Mouse (Mus musculus) CH12.LX (cell line): Measurements from ENCODE around the gene Fndc5. TPM values are rescaled to one million over a fixed set of nuclear protein-coding genes. Genes with fewer than 3 reads are reported as not detected.

Experiments used
- DNase-seq: peaks from one replicate; pipeline ENCODE4 v3.0.0-alpha.2; 2013; ENCODE audit errors: extremely low read depth
- H3K27ac ChIP-seq: 2 replicates; pipeline ENCODE4 v1.5.1; 2012; ENCODE audit warnings: low read depth, mild to moderate bottlenecking, control low read depth, moderate library complexity; ENCODE audit not compliant: insufficient read depth
- H3K27me3 ChIP-seq: replicated peaks from 2 replicates; pipeline ENCODE3; 2012; ENCODE audit warnings: inconsistent platforms
- H3K36me3 ChIP-seq, 2 experiments: replicated peaks in 1 of 2; 2 replicates each; pipeline versions ENCODE3 to v1.6.1; 2012; ENCODE audit warnings: inconsistent platforms in 1 of 2, low read length in 1 of 2, mild to moderate bottlenecking in 1 of 2, mixed read lengths in 1 of 2, moderate library complexity in 1 of 2; ENCODE audit not compliant: control insufficient read depth in 1 of 2, insufficient read depth in 1 of 2
- H3K4me1 ChIP-seq, 2 experiments: 2 replicates each; pipeline ENCODE4 v1.6.1; 2012; ENCODE audit warnings: inconsistent platforms in 1 of 2, moderate library complexity in 1 of 2; ENCODE audit not compliant: insufficient read depth in 2 of 2, control insufficient read depth in 1 of 2
- H3K4me2 ChIP-seq: 2 replicates; pipeline ENCODE4 v1.6.1; 2012; ENCODE audit warnings: low read depth, mild to moderate bottlenecking, control low read depth; ENCODE audit not compliant: poor library complexity, insufficient read depth, severe bottlenecking
- H3K4me3 ChIP-seq, 3 experiments: fragments of 150-350 bp in 1 of 3; sonication (generic) in 1 of 3; replicated peaks in 1 of 3; 2 replicates each; pipeline versions ENCODE3 to v1.5.1; 2011 to 2012; ENCODE audit warnings: low read depth in 2 of 3, low read length in 2 of 3, mild to moderate bottlenecking in 2 of 3, moderate library complexity in 2 of 3, control low read depth in 1 of 3, improper control_type of control experiment in 1 of 3, inconsistent platforms in 1 of 3, mixed read lengths in 1 of 3; ENCODE audit not compliant: poor library complexity in 1 of 3
- H3K79me2 ChIP-seq: replicated peaks from 2 replicates; pipeline ENCODE4 v1.6.1; 2012; ENCODE audit warnings: mild to moderate bottlenecking, moderate library complexity; ENCODE audit not compliant: control insufficient read depth, poor library complexity, insufficient read depth, severe bottlenecking; ENCODE audit errors: extremely low read depth
- H3K9ac ChIP-seq: 2 replicates; pipeline ENCODE4 v1.6.1; 2012; ENCODE audit warnings: low read depth, mild to moderate bottlenecking, control low read depth, moderate library complexity; ENCODE audit not compliant: insufficient read depth
- H3K9me3 ChIP-seq: replicated peaks from 2 replicates; pipeline ENCODE3; 2012; ENCODE audit warnings: low read length, inconsistent platforms, mixed read lengths
- CHD2 ChIP-seq: IDR thresholded peaks from 2 replicates; pipeline ENCODE4 v1.6.1; 2011; ENCODE audit warnings: low read length, improper control_type of control experiment
- CTCF ChIP-seq, 2 experiments: IDR thresholded peaks in 1 of 2; conservative IDR thresholded peaks in 1 of 2; 2 replicates each; pipeline ENCODE4 v1.5.1; 2011 to 2012; ENCODE audit warnings: low read depth in 2 of 2, low read length in 2 of 2, improper control_type of control experiment in 1 of 2, inconsistent platforms in 1 of 2, mild to moderate bottlenecking in 1 of 2, moderate library complexity in 1 of 2
- E2F4 ChIP-seq: IDR thresholded peaks from 2 replicates; pipeline ENCODE4 v1.6.1; 2011; ENCODE audit warnings: low read depth, low read length, improper control_type of control experiment; ENCODE audit not compliant: insufficient replicate concordance
- ETS1 ChIP-seq: conservative IDR thresholded peaks from 2 replicates; pipeline ENCODE4 v1.6.1; 2012; ENCODE audit warnings: low read depth, mild to moderate bottlenecking, inconsistent platforms, low read length, improper control_type of control experiment, moderate library complexity
- GABPA ChIP-seq: IDR thresholded peaks from 2 replicates; pipeline ENCODE4 v1.6.1; 2012; ENCODE audit warnings: low read depth, low read length, improper control_type of control experiment, inconsistent platforms; ENCODE audit not compliant: insufficient replicate concordance
- IRF4 ChIP-seq: IDR thresholded peaks from 2 replicates; pipeline ENCODE4 v1.6.1; 2014; ENCODE audit warnings: low read depth, mild to moderate bottlenecking, inconsistent platforms, low read length, improper control_type of control experiment
- KAT2A ChIP-seq: IDR thresholded peaks from 2 replicates; pipeline ENCODE4 v1.6.1; 2012; ENCODE audit warnings: low read length, improper control_type of control experiment, inconsistent platforms; ENCODE audit not compliant: insufficient replicate concordance
- MAFK ChIP-seq: IDR thresholded peaks from 2 replicates; pipeline ENCODE4 v1.6.1; 2011; ENCODE audit warnings: low read length, improper control_type of control experiment; ENCODE audit not compliant: insufficient replicate concordance
- NELFE ChIP-seq: IDR thresholded peaks from 2 replicates; pipeline ENCODE4 v1.6.1; 2011; ENCODE audit warnings: low read depth, low read length, improper control_type of control experiment
- NRF1 ChIP-seq: IDR thresholded peaks from 2 replicates; pipeline ENCODE4 v1.6.1; 2014; ENCODE audit warnings: low read depth, mild to moderate bottlenecking, inconsistent platforms, low read length, improper control_type of control experiment, moderate library complexity
- PAX5 ChIP-seq: IDR thresholded peaks from 2 replicates; pipeline ENCODE4 v1.6.1; 2012; ENCODE audit warnings: low read length, inconsistent platforms, mixed read lengths
- POLR2AphosphoS2 ChIP-seq: IDR thresholded peaks from 2 replicates; pipeline ENCODE4 v1.6.1; 2011; ENCODE audit warnings: low read depth, low read length, improper control_type of control experiment
- RAD21 ChIP-seq: IDR thresholded peaks from 2 replicates; pipeline ENCODE4 v1.6.1; 2011; ENCODE audit warnings: low read depth, mild to moderate bottlenecking, low read length, improper control_type of control experiment, moderate library complexity
- RCOR1 ChIP-seq: conservative IDR thresholded peaks from 2 replicates; pipeline ENCODE4 v1.6.1; 2012; ENCODE audit warnings: low read depth, mild to moderate bottlenecking, inconsistent platforms, low read length, improper control_type of control experiment
- SIN3A ChIP-seq: IDR thresholded peaks from 2 replicates; pipeline ENCODE4 v1.6.1; 2012; ENCODE audit warnings: low read length, improper control_type of control experiment, inconsistent platforms
- SMC3 ChIP-seq: IDR thresholded peaks from 2 replicates; pipeline ENCODE4 v1.6.1; 2011; ENCODE audit warnings: low read depth, low read length, improper control_type of control experiment
- UBTF ChIP-seq: IDR thresholded peaks from 2 replicates; pipeline ENCODE4 v1.6.1; 2012; ENCODE audit warnings: low read depth, mild to moderate bottlenecking, inconsistent platforms, low read length, improper control_type of control experiment, moderate library complexity
- USF1 ChIP-seq: IDR thresholded peaks from 2 replicates; pipeline ENCODE4 v1.6.1; 2014; ENCODE audit warnings: low read depth, mild to moderate bottlenecking, inconsistent platforms, low read length, improper control_type of control experiment
- ZKSCAN1 ChIP-seq: IDR thresholded peaks from 2 replicates; pipeline ENCODE4 v1.6.1; 2012; ENCODE audit warnings: low read depth, inconsistent platforms, low read length, improper control_type of control experiment, borderline replicate concordance
- ZNF384 ChIP-seq: IDR thresholded peaks from 2 replicates; pipeline ENCODE4 v1.6.1; 2012; ENCODE audit warnings: low read depth, low read length, improper control_type of control experiment, inconsistent platforms
- dilution Hi-C: fragments of 300-500 bp; cut with MboI; formaldehyde crosslinking; loops from 2 replicates; pipeline ENCODE4 v1.14.3; 2020; ENCODE audit warnings: low sequenced_read_pairs; ENCODE audit not compliant: extremely low pct_unique_long_range_greater_than_20kb, extremely low pct_ligation_motif_present
- in situ Hi-C: fragments of 300-500 bp; cut with MboI; formaldehyde crosslinking; loops from 3 replicates; pipeline ENCODE4 v1.14.3; 2019; ENCODE audit warnings: low sequenced_read_pairs, low pct_ligation_motif_present, low pct_unique_long_range_greater_than_20kb, mixed read lengths
- polyA plus RNA-seq: library from polyadenylated mRNA; unstranded; fragments of >175 nt; gene quantifications from 2 replicates; pipeline ENCODE4 v1.2.1, GENCODE M21; 2012; ENCODE audit warnings: low read depth; ENCODE audit not compliant: insufficient read length
- total RNA-seq, 2 experiments: library from RNA; depleted of rRNA; stranded (reverse); fragments of 300-350 nt in 1 of 2; fragments of >200 nt in 1 of 2; gene quantifications; 2 replicates each; pipeline ENCODE4 v1.2.3; 2012 to 2014

Gene Fndc5
- total and polyA plus RNA-seq, 3 experiments: 0.17 to 0.33 TPM; not detected in 1

GRCm38 (mm10) chr4:129120520-129121445 is 16.0 kb upstream of the Fndc5 start:
- Histone ChIP-seq H3K4me3 (no peak overlapping the region), H3K4me1 (peaks cover 4 to 15% of the 10 kb centered on the region in 2 experiments; a peak in 3 of 4 replicates), H3K79me2 (no peaks in the 10 kb centered on the region), H3K4me2 (peak overlapping the region; percentile 1; the same call in 1 of the 2 replicates), H3K9ac (no peak overlapping the region), H3K36me3 (no peaks in the 10 kb centered on the region), H3K9me3 (no peaks in the 10 kb centered on the region), H3K27ac (no peak overlapping the region), H3K27me3 (peaks cover 91% of the 10 kb centered on the region)
- TF ChIP-seq NELFE (no peak), SIN3A (peak; percentile 66; the same call in 1 of the 2 replicates), POLR2AphosphoS2 (no peak), UBTF (no peak), ZKSCAN1 (no peak), PAX5 (no peak), NRF1 (no peak), E2F4 (no peak), IRF4 (no peak), CTCF (conservative IDR thresholded peaks at IDR 0.05 in 1 of 2, IDR thresholded peaks at IDR 0.05 in 1 of 2; ENCODE audit: low read depth in 2 of 2, low read length in 2 of 2) (peak in 1 of 2 experiments; percentile 50; a peak in 2 of 4 replicates), CHD2 (no peak), USF1 (no peak), ZNF384 (no peak), SMC3 (no peak), MAFK (no peak), RAD21 (no peak), KAT2A (no peak)
- in situ Hi-C loops (no loop called here), dilution Hi-C loops (no loop called here)
- DNase-seq: peak; percentile 29

GRCm38 (mm10) chr4:129121569-129122086 is 15.2 kb upstream of the Fndc5 start, which contains the start of gene Hpca:
Gene Hpca (minus strand): TSS chr4:129122036.
- peaks cover 92% of the 10 kb centered on the region for H3K27me3 ChIP-seq
- H3K4me3 ChIP-seq: no peak within 1 kb of the TSS
- in situ Hi-C loops: no loop called here
- no peak for TF ChIP-seq ETS1
- no peak for TF ChIP-seq RCOR1
- no peak for TF ChIP-seq GABPA
- DNase-seq: no peak
- no peak within 1 kb of the TSS for H3K9ac ChIP-seq
- H3K4me1 ChIP-seq: peaks cover 4 to 15% of the 10 kb centered on the region in 2 experiments; a peak in 3 of 4 replicates
- no peaks in the 10 kb centered on the region for H3K36me3 ChIP-seq
- peak within 1 kb of the TSS; percentile 1; the same call in 1 of the 2 replicates for H3K4me2 ChIP-seq
- H3K27ac ChIP-seq: no peak within 1 kb of the TSS
- no peaks in the 10 kb centered on the region for H3K9me3 ChIP-seq
- H3K79me2 ChIP-seq: no peaks in the 10 kb centered on the region
- dilution Hi-C loops: no loop called here
